Mouse (Mus musculus) small intestine, adult 2 months (tissue): ENCODE data around the gene Aifm3.

Experiments
- CTCF ChIP-seq: fragments of 200-500 bp; IDR thresholded peaks from 2 replicates; pipeline ENCODE4 v1.5.1; 2012; ENCODE audit warnings: low read depth, mild to moderate bottlenecking, control low read depth, inconsistent platforms, low read length, moderate library complexity, mixed read lengths; ENCODE audit not compliant: insufficient replicate concordance, insufficient read length; ENCODE audit errors: extremely low read depth
- POLR2A ChIP-seq: fragments of 200-500 bp; IDR thresholded peaks from 2 replicates; pipeline ENCODE4 v1.6.1; 2012; ENCODE audit warnings: low read depth, mild to moderate bottlenecking, control low read depth, inconsistent platforms, low read length, moderate library complexity

DNA sequence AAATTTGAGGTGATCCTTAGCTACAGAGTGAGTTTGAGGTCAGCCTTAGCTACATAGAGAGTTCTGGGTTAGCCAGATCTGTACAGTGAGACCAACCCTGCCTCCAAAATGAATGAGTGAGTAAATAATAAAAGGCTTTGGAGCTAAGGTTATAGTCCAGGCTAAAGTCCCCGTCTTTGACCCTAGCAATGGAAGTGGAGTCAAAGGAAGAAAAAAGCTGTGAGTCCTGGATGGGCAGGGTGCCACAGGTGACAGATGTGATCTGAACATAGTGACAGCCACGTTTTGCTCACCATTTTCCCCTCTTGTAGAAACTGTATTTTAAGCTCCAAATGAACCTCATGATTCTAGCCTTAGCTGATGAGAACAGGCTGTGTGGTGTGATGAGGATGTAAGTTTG lies 29.5 kb downstream of the Aifm3 start:
- TF ChIP-seq POLR2A (no peak), CTCF (no peak)
